Mouse (Mus musculus) erythroblast, embryonic 14.5 days (primary cell): Measurements from ENCODE around the gene Gm867. TPM values are rescaled to one million over a fixed set of nuclear protein-coding genes. Genes with fewer than 3 reads are reported as not detected.

Source experiments
- H3K27me3 ChIP-seq: 2 replicates; pipeline ENCODE4 v1.6.1; 2012; ENCODE audit warnings: inconsistent platforms; ENCODE audit not compliant: control insufficient read depth
- H3K36me3 ChIP-seq: 2 replicates; pipeline ENCODE4 v1.6.1; 2012; ENCODE audit warnings: mild to moderate bottlenecking, inconsistent platforms; ENCODE audit not compliant: control insufficient read depth
- H3K4me1 ChIP-seq: 2 replicates; pipeline ENCODE4 v1.6.1; 2012; ENCODE audit warnings: inconsistent platforms; ENCODE audit not compliant: control insufficient read depth
- H3K4me3 ChIP-seq: replicated peaks from 2 replicates; pipeline ENCODE3; 2012; ENCODE audit warnings: moderate library complexity, mild to moderate bottlenecking, inconsistent platforms
- H3K9me3 ChIP-seq: 2 replicates; pipeline ENCODE4 v1.6.1; 2012; ENCODE audit warnings: low read length, inconsistent platforms, mixed read lengths; ENCODE audit not compliant: control insufficient read depth
- GATA1 ChIP-seq: IDR thresholded peaks from 2 replicates; pipeline ENCODE4 v1.6.1; 2012; ENCODE audit warnings: low read length, inconsistent platforms, mixed read lengths
- TAL1 ChIP-seq: IDR thresholded peaks from 3 replicates; pipeline ENCODE4 v1.6.1; 2012; ENCODE audit warnings: low read length, inconsistent platforms, mixed read lengths
- polyA plus RNA-seq: library from polyadenylated mRNA; stranded (reverse); fragments of >175 nt; gene quantifications from 2 replicates; pipeline ENCODE4 v1.2.3, GENCODE M21; 2012

Gm867 gene
- polyA plus RNA-seq, 1 experiment = 5.9 TPM

DNA sequence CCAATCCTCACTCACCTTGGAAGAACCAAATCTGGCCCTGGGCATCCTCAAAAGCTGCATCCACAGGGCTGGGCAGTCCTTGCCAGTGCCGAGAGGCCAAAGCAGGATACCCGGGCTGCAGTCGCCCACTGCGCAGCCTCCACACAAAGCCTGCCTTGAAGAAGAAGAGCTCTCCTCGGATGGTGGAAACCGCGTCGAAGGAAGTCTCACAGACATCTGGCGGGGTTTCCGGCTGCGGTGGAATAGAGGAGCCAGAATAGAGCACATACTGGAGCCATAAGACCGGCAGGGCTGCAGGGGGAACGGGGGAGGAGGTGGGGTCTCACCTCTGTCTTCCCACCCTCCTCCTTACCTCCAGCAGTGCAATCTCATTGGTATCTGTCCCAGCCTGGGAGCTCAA is 14.1 kb downstream of the Gm867 start:
- Histone ChIP-seq H3K9me3 (peaks cover 2% of the 10 kb centered on the region; the same call in 1 of the 2 replicates), H3K4me3 (no peak overlapping the region), H3K36me3 (no peaks in the 10 kb centered on the region), H3K27me3 (peaks cover 62% of the 10 kb centered on the region), H3K4me1 (peaks cover 25% of the 10 kb centered on the region)
- TF ChIP-seq GATA1 = no peak
- TF ChIP-seq TAL1 = no peak

DNA sequence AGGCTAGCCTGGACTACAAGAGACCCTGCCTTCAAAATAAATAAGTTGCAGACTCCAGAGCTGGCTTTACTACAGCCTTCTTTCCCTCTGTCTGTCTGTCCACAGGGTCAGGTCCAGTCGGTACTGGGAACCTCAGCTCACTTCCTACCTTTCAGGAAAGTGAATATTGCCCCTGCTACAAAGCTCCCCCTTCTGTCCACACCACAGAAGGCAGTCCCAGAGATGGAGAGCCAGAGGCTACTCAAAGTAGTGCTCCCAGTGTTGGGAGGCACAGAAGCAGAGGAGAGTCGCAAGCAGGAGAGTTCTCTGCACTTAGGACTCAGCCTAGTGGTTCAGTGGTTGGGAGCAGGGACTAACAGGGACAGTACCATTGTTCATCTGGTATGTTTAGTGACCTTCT is 16.1 kb downstream of the Gm867 start:
- Histone ChIP-seq H3K4me3 (no peak overlapping the region), H3K36me3 (peaks cover 4% of the 10 kb centered on the region), H3K9me3 (no peaks in the 10 kb centered on the region), H3K4me1 (peaks cover 39% of the 10 kb centered on the region), H3K27me3 (peaks cover 41% of the 10 kb centered on the region)
- TF ChIP-seq TAL1 (no peak), GATA1 (no peak)

DNA sequence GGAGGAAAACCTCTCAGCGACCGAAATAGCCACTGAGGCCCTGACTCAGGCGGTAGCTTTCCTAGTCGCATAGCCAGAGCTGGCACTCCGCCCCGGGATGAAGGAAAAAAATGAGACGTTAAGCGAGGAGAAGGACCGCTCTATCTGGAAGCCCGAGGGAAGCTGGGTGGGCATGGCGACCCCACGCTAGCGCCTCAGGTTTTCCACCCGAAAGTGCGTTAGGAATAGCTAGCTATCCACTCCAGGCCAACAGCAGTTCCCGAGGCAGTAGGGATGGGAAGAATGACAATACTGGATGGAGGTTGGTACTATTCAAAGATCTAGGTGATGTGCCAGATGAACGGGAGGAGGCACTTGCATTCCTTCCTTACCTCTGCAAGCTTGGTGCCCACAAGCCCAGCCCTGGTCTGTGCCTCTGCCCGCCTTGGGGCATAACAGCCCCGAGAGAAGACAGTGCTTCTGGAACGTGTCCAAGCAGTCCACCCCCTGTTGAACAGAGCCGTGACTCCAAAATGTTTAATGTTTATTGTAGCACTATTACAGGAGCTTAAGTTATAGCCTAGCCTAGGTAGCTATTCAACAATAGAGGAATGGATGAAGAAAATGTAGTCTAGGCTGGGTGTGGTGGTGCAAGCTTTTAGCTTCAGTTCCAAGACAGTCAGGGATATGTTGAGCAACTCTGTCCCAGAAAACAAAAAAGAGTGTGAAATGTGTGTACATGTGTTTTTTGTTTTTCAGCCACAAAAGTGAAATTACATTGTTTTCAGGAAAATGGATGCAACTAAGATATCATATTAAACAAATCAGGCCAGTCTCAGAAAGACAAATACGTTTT is 18.5 kb downstream of the Gm867 start:
- peaks cover 27% of the 10 kb centered on the region for H3K36me3 ChIP-seq
- peak overlapping the region; percentile 89 for H3K4me3 ChIP-seq
- no peaks in the 10 kb centered on the region for H3K9me3 ChIP-seq
- peaks cover 18% of the 10 kb centered on the region for H3K27me3 ChIP-seq
- H3K4me1 ChIP-seq = peaks cover 49% of the 10 kb centered on the region
- TF ChIP-seq GATA1 (no peak), TAL1 (no peak)

DNA sequence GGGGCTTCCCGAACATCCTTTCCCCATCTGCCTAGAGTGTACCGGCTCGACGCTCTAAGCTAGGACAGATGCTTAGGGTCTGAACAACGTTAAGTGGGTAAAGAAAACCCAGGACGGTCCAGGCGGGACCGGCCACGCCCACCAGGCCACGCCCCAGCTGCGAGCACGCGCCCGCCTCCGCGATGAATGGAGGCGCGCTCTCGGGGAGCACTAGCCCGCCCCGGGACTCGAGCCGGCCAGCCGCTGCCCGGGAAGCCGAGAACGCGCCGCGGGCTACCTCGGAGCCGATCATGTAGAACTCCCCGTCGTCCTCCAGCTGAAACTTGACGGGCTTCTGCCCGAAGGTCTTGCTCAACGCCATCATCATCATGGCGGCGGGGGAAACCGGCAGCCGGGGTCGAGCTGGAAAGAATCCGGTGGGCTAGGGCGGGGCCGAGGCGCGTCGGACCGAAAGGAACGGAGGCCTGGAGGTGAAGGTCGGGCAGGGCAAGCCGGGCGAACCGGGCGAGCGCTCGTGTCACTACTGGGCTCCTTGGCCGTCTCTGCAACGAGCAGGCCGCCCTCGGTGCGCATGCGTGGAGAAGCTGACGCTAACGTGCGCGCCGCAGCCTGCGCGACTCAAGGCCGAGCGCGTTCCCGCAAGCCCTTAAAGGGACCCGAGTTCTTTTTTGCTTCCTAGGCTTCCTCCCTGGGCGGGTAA is 19.3 kb downstream of the Gm867 start, which contains the start of gene Smarcb1:
Smarcb1 (minus strand) TSS at position 592 of the 700 bp plus-strand sequence.
- Histone ChIP-seq H3K9me3 (no peaks in the 10 kb centered on the region), H3K4me3 (peak within 1 kb of the TSS; percentile 89), H3K4me1 (peaks cover 49% of the 10 kb centered on the region), H3K36me3 (peaks cover 34% of the 10 kb centered on the region), H3K27me3 (peaks cover 10% of the 10 kb centered on the region)
- no peak for TF ChIP-seq TAL1

DNA sequence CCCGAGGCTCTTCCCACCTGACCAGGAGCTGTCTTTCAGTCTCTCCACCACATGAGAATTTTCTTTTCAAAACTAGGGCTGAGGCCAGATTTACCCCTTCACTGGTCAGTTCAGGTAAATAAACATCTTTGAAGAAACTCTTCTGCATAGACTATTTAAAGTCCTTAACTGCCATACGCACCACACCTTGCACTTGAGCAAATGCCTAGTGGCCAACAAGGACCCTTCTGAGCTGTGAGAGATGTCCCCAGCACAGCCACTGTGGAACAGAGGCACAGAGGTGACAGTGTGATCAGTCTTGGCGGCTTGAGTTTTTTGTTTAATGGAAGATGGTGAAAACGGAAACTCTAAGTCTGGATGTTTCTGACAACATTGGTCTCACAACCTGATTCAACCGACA is 21.4 kb downstream of the Gm867 start:
- peaks cover 54% of the 10 kb centered on the region for H3K36me3 ChIP-seq
- no peaks in the 10 kb centered on the region for H3K9me3 ChIP-seq
- H3K27me3 ChIP-seq = no peaks in the 10 kb centered on the region
- H3K4me3 ChIP-seq = no peak overlapping the region
- no peak for TF ChIP-seq TAL1
- TF ChIP-seq GATA1 = no peak
- H3K4me1 ChIP-seq = peaks cover 49% of the 10 kb centered on the region

DNA sequence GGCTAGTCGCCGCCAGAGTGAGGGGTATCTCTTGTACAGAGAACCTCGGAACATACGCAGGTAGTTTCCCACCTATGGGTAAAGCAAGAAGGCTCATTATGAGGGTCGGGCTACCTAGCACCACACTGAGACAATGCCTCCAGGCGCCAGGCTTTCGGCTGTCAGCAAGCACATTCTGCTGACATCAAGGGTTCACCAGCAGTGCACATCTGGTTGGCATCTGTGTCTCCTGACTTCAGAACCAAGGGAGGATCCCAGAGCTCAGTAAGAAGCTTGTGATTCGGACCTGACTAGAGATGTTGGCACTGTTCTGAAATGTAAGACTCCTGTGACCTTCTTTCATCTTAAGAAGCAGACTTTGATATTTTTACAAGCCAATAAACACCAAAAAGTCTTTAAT is 23.6 kb downstream of the Gm867 start:
- Histone ChIP-seq H3K4me1 (peaks cover 29% of the 10 kb centered on the region), H3K4me3 (no peak overlapping the region), H3K36me3 (peaks cover 72% of the 10 kb centered on the region), H3K27me3 (no peaks in the 10 kb centered on the region), H3K9me3 (no peaks in the 10 kb centered on the region)
- no peak for TF ChIP-seq GATA1

DNA sequence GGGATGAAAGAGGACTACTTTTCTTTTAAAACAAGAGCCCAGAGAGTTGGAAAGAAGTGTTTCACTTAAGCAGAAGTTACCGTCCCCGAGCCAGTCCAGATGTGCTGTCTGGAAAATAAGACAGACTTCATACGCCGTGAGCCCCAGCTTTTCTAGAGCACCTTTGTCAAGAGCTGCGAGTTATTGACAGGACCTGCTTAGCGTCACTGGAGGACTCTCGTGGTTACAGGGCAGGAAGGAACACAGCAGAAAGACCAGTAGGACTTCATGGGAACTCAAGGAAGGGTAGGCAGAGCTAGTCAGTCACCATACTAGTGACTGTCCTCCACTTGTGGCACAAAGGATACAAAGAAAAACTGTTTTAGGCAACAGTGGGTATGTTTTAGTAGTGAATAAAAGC is 24.9 kb downstream of the Gm867 start:
- no peak overlapping the region for H3K4me3 ChIP-seq
- peaks cover 85% of the 10 kb centered on the region for H3K36me3 ChIP-seq
- no peak for TF ChIP-seq GATA1
- TF ChIP-seq TAL1 = no peak
- H3K27me3 ChIP-seq = no peaks in the 10 kb centered on the region
- no peaks in the 10 kb centered on the region for H3K9me3 ChIP-seq
- H3K4me1 ChIP-seq = peaks cover 21% of the 10 kb centered on the region

DNA sequence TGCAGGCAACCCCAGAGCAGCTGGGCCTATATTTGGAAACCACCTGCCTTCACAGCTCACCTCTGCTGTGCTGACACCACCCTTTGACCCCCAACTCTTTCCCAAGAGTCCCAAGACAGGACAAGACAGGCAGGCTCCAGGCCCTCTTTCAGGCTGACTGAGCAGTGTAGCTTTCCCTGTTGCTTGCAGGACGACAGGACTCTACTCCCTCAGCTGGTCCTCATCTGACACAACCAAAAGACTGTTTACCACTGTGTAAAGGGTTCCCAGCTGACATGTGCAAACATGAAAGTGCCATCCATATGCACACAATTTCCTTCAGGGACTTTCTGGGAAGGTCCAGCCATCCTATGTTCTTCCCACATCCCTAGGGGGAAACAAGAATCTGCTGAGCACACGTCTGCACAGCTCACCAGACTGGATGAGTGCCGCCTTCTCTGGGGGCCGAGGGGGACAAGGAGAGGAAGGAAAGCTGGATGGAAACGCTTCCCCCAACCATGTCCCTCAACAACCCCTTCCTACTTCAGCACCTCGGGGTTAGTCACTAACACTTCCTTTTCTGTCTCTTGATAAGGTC is 27.4 kb downstream of the Gm867 start:
- Histone ChIP-seq H3K27me3 (no peaks in the 10 kb centered on the region), H3K9me3 (no peaks in the 10 kb centered on the region), H3K36me3 (peaks cover 87% of the 10 kb centered on the region), H3K4me1 (no peaks in the 10 kb centered on the region; the same call in none of the 2 replicates), H3K4me3 (no peak overlapping the region)
- TF ChIP-seq GATA1 (no peak), TAL1 (no peak)

DNA sequence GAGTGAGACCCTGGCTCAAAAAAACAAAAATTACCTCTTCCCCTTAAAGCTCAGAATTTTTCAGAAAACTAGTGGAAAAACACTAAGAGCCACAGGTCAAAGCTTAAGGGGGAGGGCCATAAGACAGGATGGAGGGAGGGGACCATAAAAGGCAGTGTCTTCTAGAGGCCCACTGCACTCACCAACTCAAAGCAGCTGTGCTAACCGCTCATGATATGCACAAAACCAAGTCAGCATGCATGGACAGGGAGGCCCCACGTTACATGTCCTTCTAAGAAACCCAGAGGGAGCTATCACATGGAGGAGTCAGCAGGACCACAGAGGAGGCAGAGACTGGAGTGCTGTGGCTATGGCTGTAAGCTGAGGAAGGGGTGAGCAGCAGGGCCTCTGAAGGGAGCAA is 29.8 kb downstream of the Gm867 start:
- no peaks in the 10 kb centered on the region; the same call in none of the 2 replicates for H3K4me1 ChIP-seq
- H3K36me3 ChIP-seq = peaks cover 88% of the 10 kb centered on the region
- H3K4me3 ChIP-seq = no peak overlapping the region
- H3K27me3 ChIP-seq = no peaks in the 10 kb centered on the region
- TF ChIP-seq TAL1 = no peak
- H3K9me3 ChIP-seq = no peaks in the 10 kb centered on the region
